Mouse (Mus musculus) lung, embryonic 16.5 days (tissue): ENCODE results near the gene Xirp2. TPM values are rescaled to one million over a fixed set of nuclear protein-coding genes. Genes with fewer than 3 reads are reported as not detected.

Experiments
- polyA plus RNA-seq: library from polyadenylated mRNA; unstranded; fragments of >200 nt; fragmentation: Nextera tagmentation; extraction: Ambion mirVana; gene quantifications from 2 replicates; pipeline ENCODE4 v1.2.1, GENCODE M21; 2015

The Xirp2 gene
- polyA plus RNA-seq, 1 experiment from 2014 or later = 0.01 TPM

Other genes with a start within 250 kb of the Xirp2 start
- gene Gm21830, start 32.3 kb upstream of the Xirp2 start, polyA plus RNA-seq = not detected in 2 replicates
- gene Gm26727, start 12.8 kb upstream of the Xirp2 start, polyA plus RNA-seq = not detected in 2 replicates
- 2.0 and 2.1 TPM in 2 replicates for gene B3galt1, start 119.9 kb downstream of the Xirp2 start, polyA plus RNA-seq